Mouse (Mus musculus) limb, embryonic 10.5 days (tissue): ENCODE data around the gene Gm39115. TPM values are rescaled to one million over a fixed set of nuclear protein-coding genes. Genes with fewer than 3 reads are reported as not detected.
"Not testable (repeated sequence)": the region's sequence is repeated elsewhere in the genome, so short reads cannot be mapped to it uniquely, and the experiment has no call there.

Experiments
- DNase-seq: peaks from one replicate; pipeline ENCODE4 v3.0.0-alpha.2; 2017; ENCODE audit warnings: low spot score
- H3K27ac ChIP-seq: fragments of 300-500 bp; sonication (generic); 2 replicates; pipeline ENCODE4 v1.5.1; 2016; ENCODE audit warnings: mild to moderate bottlenecking
- H3K27me3 ChIP-seq: fragments of 300-500 bp; sonication (generic); 2 replicates; pipeline ENCODE4 v1.6.1; 2016; ENCODE audit warnings: low read depth, mild to moderate bottlenecking; ENCODE audit not compliant: poor library complexity, severe bottlenecking
- H3K36me3 ChIP-seq: fragments of 300-500 bp; sonication (generic); 2 replicates; pipeline ENCODE4 v1.6.1; 2016; ENCODE audit warnings: mild to moderate bottlenecking, moderate library complexity
- H3K4me1 ChIP-seq: fragments of 300-500 bp; sonication (generic); 2 replicates; pipeline ENCODE4 v1.6.1; 2016
- H3K4me3 ChIP-seq: fragments of 300-500 bp; sonication (generic); 2 replicates; pipeline ENCODE4 v1.5.1; 2016; ENCODE audit warnings: mild to moderate bottlenecking, moderate library complexity
- H3K9me3 ChIP-seq: fragments of 300-500 bp; sonication (generic); replicated peaks from 2 replicates; pipeline ENCODE4 v1.6.1; 2016; ENCODE audit warnings: mild to moderate bottlenecking
- WGBS: fragments of 180-500 bp; shearing (Covaris S2); methylation state at CpG from one replicate; pipeline ENCODE4 v1.1.7; 2016; 5-methylcytosine and 5-hydroxymethylcytosine counted together
- polyA plus RNA-seq: library from polyadenylated mRNA; unstranded; fragments of >200 nt; fragmentation: Nextera tagmentation; extraction: Ambion mirVana; gene quantifications from 2 replicates; pipeline ENCODE4 v1.2.1, GENCODE M21; 2016

Gm39115 gene
- polyA plus RNA-seq: not detected in 2 replicates

DNA sequence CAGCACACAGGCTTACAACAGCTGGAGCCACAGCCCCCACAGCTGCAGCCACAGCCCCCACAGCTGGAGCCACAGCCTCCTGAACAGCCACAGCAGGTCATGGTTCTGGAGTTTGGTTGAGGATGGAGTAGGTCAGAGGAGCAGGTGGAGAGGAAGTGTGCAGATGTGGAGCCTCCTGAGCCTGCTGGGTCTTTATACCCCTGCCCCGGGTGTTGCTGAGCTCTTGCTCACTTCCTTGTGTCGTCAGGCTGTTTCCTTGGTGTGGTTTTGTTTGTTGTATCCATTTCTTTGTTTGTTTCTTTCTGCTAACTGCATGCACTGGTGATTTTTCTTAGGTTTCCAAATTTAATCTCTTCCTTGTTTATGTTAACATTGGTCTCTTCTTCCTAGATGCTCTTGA lies at the start of gene Gm39115:
TSS of gene Gm39115 (minus strand) at position 101 of the 400 bp plus-strand sequence.
- not testable (repeated sequence) for H3K4me3 ChIP-seq, H3K4me1 ChIP-seq, H3K27ac ChIP-seq, H3K9me3 ChIP-seq, H3K27me3 ChIP-seq, DNase-seq, H3K36me3 ChIP-seq
- WGBS: 51% methylated on average over 2 of the region's 2 CpGs

DNA sequence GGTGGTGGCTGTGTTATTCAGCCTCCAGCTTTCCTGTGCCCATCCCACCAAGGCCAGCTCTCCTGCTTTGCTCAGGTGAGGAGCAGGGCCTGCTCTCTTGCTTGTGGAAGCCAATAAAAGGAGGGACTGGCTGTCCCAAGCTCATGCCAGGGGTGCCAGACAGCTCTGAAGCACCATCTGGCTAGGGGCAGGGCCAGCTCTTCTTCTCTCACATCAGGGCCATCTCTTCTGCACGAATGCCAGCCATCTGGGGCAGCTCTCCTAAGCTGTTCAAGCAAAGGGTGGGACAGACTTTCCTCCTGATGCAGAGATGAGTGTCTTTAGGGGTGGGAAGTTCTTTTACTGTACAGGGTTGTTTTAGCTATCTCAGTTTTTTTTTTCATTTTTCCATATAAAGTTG lies 45.2 kb upstream of the Gm39115 start:
- H3K36me3 ChIP-seq: no peaks in the 10 kb centered on the region
- no peaks in the 10 kb centered on the region for H3K9me3 ChIP-seq
- 50% methylated on average over 1 of the region's 1 CpGs for WGBS
- H3K4me3 ChIP-seq: no peak overlapping the region
- DNase-seq: no peak
- H3K4me1 ChIP-seq: no peaks in the 10 kb centered on the region
- no peaks in the 10 kb centered on the region for H3K27me3 ChIP-seq
- no peak overlapping the region for H3K27ac ChIP-seq

DNA sequence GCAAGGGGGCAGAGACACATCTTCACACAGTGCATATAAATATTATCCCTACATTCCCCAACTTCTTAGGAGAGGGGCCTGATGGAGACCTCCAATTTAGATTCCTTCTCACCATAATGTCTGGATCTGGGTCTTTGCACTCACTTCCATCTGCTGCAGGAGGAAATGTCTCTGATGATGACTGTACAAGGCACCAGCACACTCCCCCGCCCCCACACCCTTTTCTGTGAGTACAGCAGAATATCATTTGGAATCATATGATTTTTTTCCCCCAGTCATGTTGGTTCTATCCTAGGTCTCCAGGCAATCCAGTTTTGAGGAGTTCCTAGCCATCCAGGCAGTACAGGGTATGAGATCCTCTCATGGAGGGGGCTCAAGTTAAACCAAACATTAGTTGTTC lies 42.9 kb upstream of the Gm39115 start:
- Histone ChIP-seq H3K36me3 (no peaks in the 10 kb centered on the region), H3K27me3 (no peaks in the 10 kb centered on the region), H3K27ac (no peak overlapping the region), H3K4me3 (no peak overlapping the region), H3K9me3 (no peaks in the 10 kb centered on the region), H3K4me1 (no peaks in the 10 kb centered on the region)
- no peak for DNase-seq
- 89% methylated on average over 1 of the region's 1 CpGs for WGBS

DNA sequence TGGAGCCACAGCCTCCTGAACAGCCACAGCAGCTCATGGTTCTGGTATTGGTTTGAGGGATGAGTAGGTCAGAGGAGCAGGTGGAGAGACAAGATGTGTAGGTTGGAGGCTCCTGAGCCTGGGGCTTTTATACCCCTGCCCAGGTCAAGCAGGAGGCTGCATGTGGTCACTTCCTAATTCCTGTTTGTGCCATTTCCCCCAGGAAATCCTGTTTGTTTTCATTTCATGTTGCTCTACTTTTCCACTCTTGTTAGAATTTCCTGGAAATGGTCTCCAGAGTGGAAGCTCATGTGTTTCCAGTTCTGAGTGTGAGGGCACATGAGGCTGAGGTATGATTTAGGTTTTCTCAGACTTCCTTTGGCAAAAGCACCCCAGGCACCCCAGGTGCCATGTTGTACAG lies 40.1 kb upstream of the Gm39115 start, which contains the start of gene Krtap5-2:
TSS of gene Krtap5-2 (minus strand) at position 101 of the 400 bp plus-strand sequence.
- H3K27me3 ChIP-seq: not testable (repeated sequence)

DNA sequence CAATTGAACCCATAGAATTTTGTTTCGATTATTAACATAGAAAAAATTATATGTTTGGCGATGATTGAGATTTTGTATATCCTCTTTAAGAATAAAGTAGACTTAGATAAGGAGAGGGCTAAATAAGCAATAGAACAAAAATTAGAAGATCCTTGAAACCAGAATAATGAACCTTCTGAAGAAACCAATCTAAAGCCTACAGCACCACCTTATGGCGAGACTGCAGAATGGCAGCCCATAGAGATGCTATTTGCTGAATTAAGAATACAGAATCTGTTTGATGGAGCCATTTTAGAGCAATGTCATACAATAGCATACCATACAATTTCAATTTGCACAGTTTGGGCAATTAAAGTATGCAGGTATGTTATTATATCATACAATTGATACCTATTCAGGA lies 34.0 kb upstream of the Gm39115 start:
- Histone ChIP-seq H3K4me1 (no peaks in the 10 kb centered on the region), H3K9me3 (no peaks in the 10 kb centered on the region), H3K36me3 (no peaks in the 10 kb centered on the region), H3K27ac (no peak overlapping the region), H3K27me3 (no peaks in the 10 kb centered on the region), H3K4me3 (no peak overlapping the region)
- 50% methylated on average over 3 of the region's 3 CpGs for WGBS
- no peak for DNase-seq

More for the DNA sequence above, 40.1 kb upstream of the Gm39115 start, which contains the start of gene Krtap5-2:
- H3K36me3 ChIP-seq, H3K4me3 ChIP-seq, H3K9me3 ChIP-seq, DNase-seq, H3K27ac ChIP-seq, H3K4me1 ChIP-seq: not testable (repeated sequence)

DNA sequence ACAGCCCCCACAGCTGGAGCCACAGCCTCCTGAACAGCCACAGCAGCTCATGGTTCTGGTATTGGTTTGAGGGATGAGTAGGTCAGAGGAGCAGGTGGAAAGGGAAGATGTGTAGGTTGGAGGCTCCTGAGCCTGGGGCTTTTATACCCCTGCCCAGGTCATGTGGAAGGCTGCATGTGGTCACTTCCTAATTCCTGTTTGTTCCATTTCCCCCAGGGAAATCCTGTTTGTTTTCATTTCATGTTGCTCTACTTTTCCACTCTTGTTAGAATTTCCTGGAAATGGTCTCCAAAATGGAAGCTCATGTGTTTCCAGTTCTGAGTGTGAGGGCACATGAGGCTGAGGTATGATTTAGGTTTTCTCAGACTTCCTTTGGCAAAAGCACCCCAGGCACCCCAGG lies 29.8 kb upstream of the Gm39115 start, which contains the start of gene Gm4553:
TSS of gene Gm4553 (minus strand) at position 101 of the 400 bp plus-strand sequence.
- not testable (repeated sequence) for H3K36me3 ChIP-seq, DNase-seq, H3K9me3 ChIP-seq, H3K4me1 ChIP-seq, H3K4me3 ChIP-seq, H3K27me3 ChIP-seq, H3K27ac ChIP-seq

DNA sequence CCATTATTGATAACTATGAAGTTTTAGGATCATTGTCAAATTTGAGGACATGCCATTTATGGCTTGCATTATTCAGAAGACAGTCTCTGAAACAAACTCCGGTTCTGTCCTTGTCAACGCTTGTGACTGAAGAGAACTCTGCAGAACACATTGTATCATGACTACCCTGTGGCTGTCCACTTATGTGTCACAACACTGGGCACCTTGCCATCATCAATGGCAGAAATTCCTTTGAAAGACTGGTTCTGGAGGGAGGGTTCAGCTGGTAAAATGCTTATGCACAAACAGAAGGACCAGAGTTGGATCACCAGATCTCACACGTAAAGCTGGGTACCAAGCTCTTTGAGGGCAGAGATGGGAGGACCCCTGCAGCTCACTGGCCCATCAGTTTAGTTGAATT lies 23.5 kb upstream of the Gm39115 start:
- Histone ChIP-seq H3K27ac (no peak overlapping the region), H3K36me3 (no peaks in the 10 kb centered on the region), H3K9me3 (no peaks in the 10 kb centered on the region), H3K27me3 (no peaks in the 10 kb centered on the region), H3K4me1 (no peaks in the 10 kb centered on the region; the same call in 1 of the 2 replicates), H3K4me3 (no peak overlapping the region)
- 93% methylated on average over 3 of the region's 3 CpGs for WGBS
- no peak for DNase-seq

DNA sequence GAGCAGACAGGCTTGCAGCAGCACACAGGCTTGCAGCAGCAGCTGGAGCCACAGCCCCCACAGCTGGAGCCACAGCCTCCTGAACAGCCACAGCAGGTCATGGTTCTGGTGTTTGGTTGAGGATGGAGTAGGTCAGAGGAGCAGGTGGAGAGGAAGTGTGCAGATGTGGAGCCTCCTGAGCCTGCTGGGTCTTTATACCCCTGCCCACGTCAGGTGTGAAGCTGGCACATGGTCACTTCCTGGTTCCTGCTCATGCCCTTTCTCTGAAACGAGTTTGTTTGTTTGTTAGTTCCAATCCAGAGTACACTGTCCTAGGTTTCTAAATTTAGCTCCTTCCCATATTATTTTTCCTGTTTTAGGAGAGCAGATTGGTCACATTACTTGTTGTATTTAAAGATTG lies 21.2 kb upstream of the Gm39115 start, which contains the start of gene Gm29735:
TSS of gene Gm29735 (minus strand) at position 101 of the 400 bp plus-strand sequence.
- DNase-seq, H3K4me1 ChIP-seq, H3K4me3 ChIP-seq, H3K36me3 ChIP-seq, H3K27me3 ChIP-seq, H3K27ac ChIP-seq, H3K9me3 ChIP-seq: not testable (repeated sequence)
- 57% methylated on average over 2 of the region's 2 CpGs for WGBS

DNA sequence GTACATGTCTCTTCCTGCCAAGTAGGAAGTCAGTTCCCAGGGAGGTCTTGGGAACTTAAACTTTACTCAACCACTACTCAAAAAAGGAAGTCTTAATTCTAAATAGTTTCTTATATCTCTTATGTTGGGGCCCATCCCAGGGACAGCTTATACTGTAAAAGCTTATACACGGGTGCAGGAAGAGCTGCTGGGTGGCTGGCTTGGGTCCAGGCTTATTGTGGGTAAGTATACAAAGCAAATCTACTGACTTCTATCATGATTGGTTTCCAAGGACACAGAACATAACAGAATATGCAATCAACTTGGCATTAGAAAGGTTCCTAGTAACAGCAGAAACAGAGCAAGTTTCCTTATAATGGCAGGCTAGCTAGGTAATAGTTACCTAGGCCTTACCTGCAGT lies 19.5 kb upstream of the Gm39115 start:
- Histone ChIP-seq H3K4me3 (no peak overlapping the region), H3K9me3 (no peaks in the 10 kb centered on the region), H3K27ac (no peak overlapping the region), H3K27me3 (no peaks in the 10 kb centered on the region), H3K4me1 (no peaks in the 10 kb centered on the region; the same call in 1 of the 2 replicates), H3K36me3 (no peaks in the 10 kb centered on the region)
- DNase-seq: no peak
- 80% methylated on average over 1 of the region's 1 CpGs for WGBS

DNA sequence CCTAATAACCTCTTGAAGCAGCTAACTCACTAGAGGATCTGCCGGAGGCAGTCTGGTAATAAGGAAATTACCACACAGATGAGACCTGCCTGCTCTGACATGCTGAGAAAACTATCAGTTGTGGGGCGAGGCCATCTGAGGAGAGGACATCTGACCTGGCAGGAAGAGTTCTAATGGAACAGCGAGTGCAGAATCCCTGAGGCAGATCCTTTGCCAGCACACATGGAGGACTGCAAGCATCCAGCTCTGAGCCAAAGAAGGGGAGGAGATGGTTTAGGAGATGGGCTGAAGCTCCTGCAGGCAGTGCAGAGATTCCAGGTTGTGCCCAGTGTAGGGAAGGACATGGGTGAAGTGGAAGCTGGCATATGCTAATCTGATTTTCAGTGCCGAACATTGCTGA lies 16.4 kb upstream of the Gm39115 start:
- DNase-seq: no peak
- Histone ChIP-seq H3K4me1 (no peaks in the 10 kb centered on the region; the same call in 1 of the 2 replicates), H3K36me3 (no peaks in the 10 kb centered on the region), H3K27ac (no peak overlapping the region), H3K4me3 (no peak overlapping the region), H3K9me3 (no peaks in the 10 kb centered on the region), H3K27me3 (no peaks in the 10 kb centered on the region)
- 71% methylated on average over 4 of the region's 4 CpGs for WGBS

DNA sequence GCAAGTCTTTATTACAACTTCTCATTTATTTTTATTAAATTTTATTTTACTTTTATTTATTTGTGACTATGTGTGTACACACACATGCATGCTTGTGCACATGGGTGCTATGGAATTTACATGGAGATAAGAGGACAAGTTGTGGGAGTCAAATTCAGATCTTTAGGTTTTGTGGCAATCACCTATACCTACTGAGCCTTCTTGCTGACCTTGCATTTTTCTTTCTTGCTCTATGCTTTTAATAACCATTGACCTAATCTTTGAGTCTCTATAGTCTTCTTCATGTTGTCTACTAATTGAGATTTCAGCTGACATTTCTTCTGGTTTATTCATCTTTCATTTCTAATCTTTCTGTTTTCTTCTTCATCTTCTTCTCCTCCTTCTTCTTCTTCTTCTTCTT lies 12.8 kb upstream of the Gm39115 start:
- Histone ChIP-seq H3K27ac (no peak overlapping the region), H3K4me3 (no peak overlapping the region), H3K4me1 (peaks cover 7% of the 10 kb centered on the region; the same call in 1 of the 2 replicates), H3K27me3 (peaks cover 11% of the 10 kb centered on the region; the same call in 1 of the 2 replicates), H3K36me3 (no peaks in the 10 kb centered on the region), H3K9me3 (no peaks in the 10 kb centered on the region)
- no peak for DNase-seq

DNA sequence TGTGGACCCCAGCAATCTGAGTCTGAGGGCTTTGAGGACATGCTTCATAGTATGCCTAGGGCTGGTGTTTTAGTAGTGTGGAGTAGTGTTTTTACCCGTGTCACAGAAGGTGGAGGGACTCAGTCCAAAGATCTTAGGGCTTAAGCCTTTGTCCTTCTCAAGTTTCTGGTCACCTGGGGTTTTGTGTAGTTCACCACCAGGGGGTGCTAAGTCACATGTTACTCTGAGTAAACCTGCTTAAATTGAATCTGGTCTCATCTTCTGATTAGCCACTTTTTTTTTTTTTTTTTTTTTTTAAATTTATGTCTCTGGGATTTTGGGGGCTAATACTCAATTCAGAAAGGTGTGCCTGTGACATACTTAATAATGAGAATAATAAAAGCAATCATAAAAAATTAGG lies 10.2 kb upstream of the Gm39115 start:
- Histone ChIP-seq H3K4me3 (no peak overlapping the region), H3K9me3 (no peaks in the 10 kb centered on the region), H3K36me3 (no peaks in the 10 kb centered on the region), H3K27me3 (peaks cover 11% of the 10 kb centered on the region; the same call in 1 of the 2 replicates), H3K4me1 (peaks cover 10% of the 10 kb centered on the region; the same call in 1 of the 2 replicates), H3K27ac (no peak overlapping the region)
- DNase-seq: peak; percentile 55
- 12% methylated on average over 1 of the region's 1 CpGs for WGBS

DNA sequence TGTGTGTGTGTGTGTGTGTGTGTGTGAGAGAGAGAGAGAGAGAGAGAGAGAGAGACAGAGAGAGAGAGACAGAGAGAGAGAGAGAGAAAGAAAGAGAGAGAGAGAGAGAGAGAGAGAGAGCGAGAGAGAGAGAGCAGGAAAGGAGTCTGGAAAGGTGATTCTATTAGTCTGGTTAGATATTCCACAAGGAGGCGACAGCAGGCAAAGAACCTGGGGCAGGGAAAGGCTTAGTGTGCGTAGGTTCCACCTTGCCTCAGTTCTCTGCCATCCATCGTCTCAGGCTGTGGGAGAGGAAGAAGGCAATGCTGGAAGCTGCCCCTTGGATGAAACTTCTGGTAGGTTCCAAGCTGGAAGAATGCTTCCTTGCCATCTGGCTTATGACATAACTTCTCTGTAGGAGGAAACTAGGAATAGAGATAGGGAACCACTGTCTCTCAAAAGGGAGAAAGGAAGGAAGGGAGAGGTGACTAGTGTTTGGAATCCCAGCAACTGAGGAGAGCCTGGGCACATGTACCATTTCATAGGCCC lies 9.6 kb upstream of the Gm39115 start:
- Histone ChIP-seq H3K36me3 (no peaks in the 10 kb centered on the region), H3K9me3 (no peaks in the 10 kb centered on the region), H3K4me3 (no peak overlapping the region), H3K27ac (no peak overlapping the region), H3K4me1 (peaks cover 10% of the 10 kb centered on the region; the same call in 1 of the 2 replicates), H3K27me3 (peaks cover 11% of the 10 kb centered on the region; the same call in 1 of the 2 replicates)
- no peak for DNase-seq
- 48% methylated on average over 4 of the region's 4 CpGs for WGBS

DNA sequence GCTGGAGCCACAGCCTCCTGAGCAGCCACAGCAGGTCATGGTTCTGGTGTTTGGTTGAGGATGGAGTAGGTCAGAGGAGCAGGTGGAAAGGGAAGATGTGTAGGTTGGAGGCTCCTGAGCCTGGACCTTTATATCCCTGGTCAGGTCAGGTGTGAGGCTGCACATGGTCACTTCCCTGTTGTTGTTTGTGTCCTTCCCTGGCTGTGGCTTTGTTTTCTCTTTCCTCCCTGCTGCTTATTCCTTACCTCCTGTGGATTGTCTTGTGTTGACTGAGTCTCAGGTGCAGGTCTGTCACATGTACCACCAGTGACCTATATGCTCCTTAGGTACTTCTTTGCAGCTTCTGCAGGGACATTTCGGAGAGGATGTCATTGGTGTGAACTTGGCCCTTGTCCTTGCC lies 8.7 kb upstream of the Gm39115 start, which contains the start of gene Gm45337:
TSS of gene Gm45337 (minus strand) at position 101 of the 400 bp plus-strand sequence.
- Histone ChIP-seq H3K27me3 (peaks cover 11% of the 10 kb centered on the region; the same call in 1 of the 2 replicates), H3K4me1 (peaks cover 10% of the 10 kb centered on the region; the same call in 1 of the 2 replicates), H3K27ac (no peak within 1 kb of the TSS), H3K9me3 (no peaks in the 10 kb centered on the region), H3K36me3 (no peaks in the 10 kb centered on the region), H3K4me3 (no peak within 1 kb of the TSS)
- 80% methylated on average over 1 of the region's 1 CpGs for WGBS
- no peak for DNase-seq
